Mouse (Mus musculus): ENCODE data around the gene Irx3. TPM values are rescaled to one million over a fixed set of nuclear protein-coding genes. Genes with fewer than 3 reads are reported as not detected.

The Irx3 gene
- polyA plus RNA-seq, 1 experiment from 2014 or later: 20.3 TPM

DNA sequence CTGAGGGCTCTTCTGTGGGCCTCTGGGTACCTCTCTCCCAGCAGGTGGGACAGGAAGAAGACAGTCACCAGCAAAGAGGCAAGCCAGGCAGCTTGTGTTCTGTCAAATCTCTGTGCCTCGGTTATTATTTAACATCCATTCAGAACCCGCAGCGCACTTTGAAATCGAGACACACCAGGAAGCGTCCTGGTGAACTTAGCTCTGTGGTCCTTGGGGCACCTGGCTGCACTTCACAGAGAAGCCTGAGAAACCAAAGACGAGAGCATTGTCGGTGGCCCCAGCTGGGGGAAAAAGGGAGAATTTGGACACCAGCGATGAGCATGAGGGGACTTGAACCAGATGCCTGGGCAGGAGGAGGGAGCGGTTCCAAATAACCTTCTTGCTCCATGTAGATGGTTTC lies 46.8 kb downstream of the Irx3 start:
- no peaks in the 10 kb centered on the region for H3K27me3 ChIP-seq (replicated peaks)
- 89% methylated on average over 9 of the region's 9 CpGs for whole genome bisulfite sequencing
- no peak for ATAC-seq (ENCODE audit: low FRiP score, low read depth)

DNA sequence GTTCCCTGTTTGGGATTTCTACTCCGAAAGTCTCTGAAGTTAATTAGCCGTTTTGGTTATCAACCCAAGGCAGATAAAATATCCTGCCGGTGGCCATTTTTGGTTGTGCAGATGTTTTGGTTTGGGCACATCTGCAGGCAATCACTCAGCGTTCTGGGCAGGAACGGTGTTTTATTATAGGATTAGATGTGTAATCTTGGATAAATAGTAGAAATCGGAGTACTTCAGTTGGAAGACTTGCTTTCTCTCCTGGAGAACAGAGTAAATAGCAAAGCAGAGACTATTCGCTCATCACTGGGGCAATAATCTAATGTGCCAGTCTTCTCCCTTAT lies 51.1 kb downstream of the Irx3 start:
- H3K9ac ChIP-seq: no peak overlapping the region
- 90% methylated on average over 7 of the region's 7 CpGs for WGBS
- H3K27ac ChIP-seq: no peak overlapping the region
- no peak overlapping the region for H3K4me3 ChIP-seq
- ATAC-seq (ENCODE audit: low FRiP score, low read depth): no peak
- peaks cover 6% of the 10 kb centered on the region; the same call in 1 of the 2 replicates for H3K4me1 ChIP-seq
- no peak overlapping the region for H3K4me2 ChIP-seq (replicated peaks)
- no peaks in the 10 kb centered on the region; the same call in 1 of the 2 replicates for H3K27me3 ChIP-seq (replicated peaks)
- no peaks in the 10 kb centered on the region for H3K36me3 ChIP-seq
- H3K9me3 ChIP-seq: 0 out of 2 replicates have a peak, but pooled peaks cover 4% of the 10 kb centered on the region

More for the DNA sequence above, 46.8 kb downstream of the Irx3 start:
- H3K4me3 ChIP-seq: no peak overlapping the region
- H3K4me1 ChIP-seq: no peaks in the 10 kb centered on the region
- no peak overlapping the region for H3K4me2 ChIP-seq (replicated peaks)
- no peak overlapping the region for H3K9ac ChIP-seq
- H3K9me3 ChIP-seq: 0 out of 2 replicates have a peak, but pooled peaks cover 4% of the 10 kb centered on the region
- no peaks in the 10 kb centered on the region for H3K36me3 ChIP-seq
- no peak overlapping the region for H3K27ac ChIP-seq

DNA sequence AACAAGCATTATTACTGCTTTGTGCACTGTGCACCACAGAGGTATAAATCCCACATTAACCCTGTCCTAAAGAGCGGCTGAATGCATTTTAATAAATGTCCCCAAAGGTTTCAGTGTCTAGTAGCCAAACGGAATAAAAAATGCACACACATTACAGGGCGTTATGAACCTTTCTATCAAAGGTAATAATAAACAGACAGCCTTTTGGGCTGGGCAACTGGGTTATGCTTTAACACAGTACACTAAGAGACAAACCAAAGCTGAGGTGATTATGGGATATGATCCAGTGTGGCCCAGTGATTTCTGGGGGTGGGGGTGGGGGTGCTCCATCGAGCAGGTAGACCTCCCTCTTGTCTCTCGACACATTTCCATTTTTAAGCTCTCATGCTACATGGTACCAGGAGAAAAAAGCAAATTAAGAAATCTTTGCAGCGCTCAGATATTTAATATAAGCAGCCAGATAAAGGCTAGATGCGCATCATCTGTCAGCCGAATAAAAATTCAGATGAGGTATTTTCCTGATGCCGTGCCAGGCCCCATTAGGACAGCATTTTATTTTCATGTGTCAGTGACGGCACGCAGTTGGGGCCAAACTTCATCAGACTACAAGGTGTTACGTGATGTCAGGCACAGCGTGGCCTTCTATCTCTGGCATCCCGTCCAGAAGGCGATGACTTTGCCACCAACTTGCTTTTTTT lies 51.6 kb downstream of the Irx3 start:
- 0 out of 2 replicates have a peak, but pooled peaks cover 4% of the 10 kb centered on the region for H3K9me3 ChIP-seq
- H3K9ac ChIP-seq: no peak overlapping the region
- ATAC-seq (ENCODE audit: low FRiP score, low read depth): no peak
- no peaks in the 10 kb centered on the region for H3K36me3 ChIP-seq
- H3K27me3 ChIP-seq (replicated peaks): no peaks in the 10 kb centered on the region; the same call in 1 of the 2 replicates
- no peak overlapping the region for H3K4me3 ChIP-seq
- H3K4me2 ChIP-seq (replicated peaks): no peak overlapping the region
- H3K27ac ChIP-seq: no peak overlapping the region
- peaks cover 6% of the 10 kb centered on the region; the same call in 1 of the 2 replicates for H3K4me1 ChIP-seq
- 83% methylated on average over 15 of the region's 15 CpGs for WGBS

DNA sequence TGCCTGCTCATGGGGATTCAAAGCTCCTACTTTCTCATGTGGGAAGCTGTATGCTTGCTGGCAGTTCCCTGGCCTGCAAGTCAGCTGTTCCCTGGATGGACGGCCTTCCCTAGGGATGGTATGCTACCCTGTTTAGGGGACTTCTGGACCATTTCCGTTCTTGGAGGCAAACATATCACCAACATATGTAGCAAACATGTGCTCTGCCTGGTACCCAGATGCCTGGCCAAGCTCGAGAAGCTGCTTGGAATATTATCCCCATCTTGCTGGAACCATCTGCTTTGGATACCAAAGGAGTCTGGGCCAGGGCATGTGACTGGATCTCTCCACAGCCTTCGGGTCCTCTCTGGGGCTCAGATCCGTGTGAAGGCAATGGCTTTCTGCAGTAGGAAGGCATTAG lies 52.5 kb downstream of the Irx3 start:
- no peak for ATAC-seq (ENCODE audit: low FRiP score, low read depth)
- H3K27me3 ChIP-seq (replicated peaks): no peaks in the 10 kb centered on the region; the same call in 1 of the 2 replicates
- H3K9ac ChIP-seq: no peak overlapping the region
- peaks cover 6% of the 10 kb centered on the region; the same call in 1 of the 2 replicates for H3K4me1 ChIP-seq
- no peaks in the 10 kb centered on the region for H3K36me3 ChIP-seq
- 69% methylated on average over 5 of the region's 5 CpGs for WGBS
- 0 out of 2 replicates have a peak, but pooled peaks cover 4% of the 10 kb centered on the region for H3K9me3 ChIP-seq
- no peak overlapping the region for H3K4me2 ChIP-seq (replicated peaks)
- no peak overlapping the region for H3K27ac ChIP-seq
- no peak overlapping the region for H3K4me3 ChIP-seq
